Mouse (Mus musculus): ENCODE data around the gene Rab26. TPM values are rescaled to one million over a fixed set of nuclear protein-coding genes. Genes with fewer than 3 reads are reported as not detected.

The Rab26 gene
- polyA plus RNA-seq, 2 experiments = 3.0 to 4.1 TPM

DNA sequence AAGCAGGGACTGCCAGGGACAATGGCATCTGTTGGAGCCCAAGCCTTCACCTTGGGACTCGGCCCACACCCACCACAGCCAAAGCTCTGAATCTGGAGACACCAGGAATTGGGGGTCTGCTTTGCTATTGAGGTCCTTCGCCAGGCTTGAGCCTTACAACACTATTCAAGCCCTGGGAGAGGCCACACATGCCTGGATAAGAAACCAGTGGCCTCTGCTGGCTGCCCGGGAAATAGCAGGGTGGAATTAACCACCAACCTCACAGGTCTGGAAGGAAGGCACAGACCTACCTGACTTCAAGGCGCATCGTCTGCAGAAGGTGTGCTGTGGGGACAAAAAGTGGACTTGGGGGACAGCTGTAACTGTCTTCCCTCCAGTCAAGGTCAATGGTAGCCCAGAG is 20.4 kb downstream of the Rab26 start:
- Histone ChIP-seq H3K9ac (ENCODE audit: low read depth, low read length, severe bottlenecking) (no peak overlapping the region), H3K4me3 (replicated peaks; ENCODE audit: low read length) (no peak overlapping the region), H3K4me2 (replicated peaks; ENCODE audit: low read depth, low read length, severe bottlenecking) (no peak overlapping the region), H3K9me3 (ENCODE audit: control insufficient read depth, low read length) (no peaks in the 10 kb centered on the region), H3K4me1 (ENCODE audit: control insufficient read depth, insufficient read depth, low read length) (no peaks in the 10 kb centered on the region), H3K36me3 (ENCODE audit: control insufficient read depth, insufficient read depth, low read length) (peaks cover 86% of the 10 kb centered on the region), H3K27me3 (ENCODE audit: control insufficient read depth, insufficient read depth, low read length) (no peaks in the 10 kb centered on the region), H3K27ac (replicated peaks; ENCODE audit: low read depth, low read length) (no peak overlapping the region)
- peak; percentile 32; the same call in 1 of the 2 replicates for ATAC-seq (ENCODE audit: low FRiP score, low read depth)
- 60% methylated on average over 5 of the region's 5 CpGs for WGBS
- no peak for TF ChIP-seq POLR2A (IDR thresholded peaks at IDR 0.05; ENCODE audit: borderline replicate concordance, extremely low read depth, insufficient read depth, insufficient read length)
- peak; percentile 51 for DNase-seq (ENCODE audit: low spot score)

DNA sequence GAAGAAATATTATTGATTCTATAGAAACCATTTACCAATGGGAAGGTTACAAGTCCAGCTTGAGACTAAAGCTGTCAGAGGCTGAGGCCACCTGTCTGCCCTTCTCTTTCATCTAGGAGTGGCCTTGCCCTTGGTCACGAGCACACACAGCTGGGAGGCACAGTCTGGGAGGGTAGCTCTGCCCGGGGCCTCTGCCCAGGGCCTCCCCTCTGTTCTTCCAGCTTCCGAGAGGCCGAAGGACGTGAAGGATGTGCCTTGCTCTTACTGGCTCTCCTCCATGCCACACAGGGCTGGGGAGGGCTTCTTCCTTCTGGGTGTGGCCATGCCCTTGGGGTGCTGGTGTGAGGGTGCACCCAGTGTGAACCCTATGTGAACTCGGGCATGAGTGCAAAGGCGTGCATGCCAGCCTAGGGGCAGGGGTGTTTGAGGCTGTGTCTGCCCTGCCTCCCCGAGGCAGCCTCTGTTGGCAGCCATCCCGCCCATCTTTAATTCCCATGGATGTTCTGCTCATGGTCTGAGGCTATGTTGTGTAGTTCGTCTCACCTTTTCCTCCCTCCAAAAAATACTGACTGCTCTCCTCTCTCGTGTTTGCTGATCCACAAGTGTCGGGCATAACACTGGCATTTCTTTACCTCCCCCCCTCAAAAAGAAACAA is 26.1 kb downstream of the Rab26 start:
- no peak for TF ChIP-seq POLR2A (IDR thresholded peaks at IDR 0.05; ENCODE audit: borderline replicate concordance, extremely low read depth, insufficient read depth, insufficient read length)
- Histone ChIP-seq H3K4me2 (replicated peaks; ENCODE audit: low read depth, low read length, severe bottlenecking) (no peak overlapping the region), H3K36me3 (ENCODE audit: control insufficient read depth, insufficient read depth, low read length) (peaks cover 74% of the 10 kb centered on the region), H3K4me1 (ENCODE audit: control insufficient read depth, insufficient read depth, low read length) (no peaks in the 10 kb centered on the region), H3K9me3 (ENCODE audit: control insufficient read depth, low read length) (no peaks in the 10 kb centered on the region), H3K9ac (ENCODE audit: low read depth, low read length, severe bottlenecking) (no peak overlapping the region), H3K27me3 (ENCODE audit: control insufficient read depth, insufficient read depth, low read length) (no peaks in the 10 kb centered on the region), H3K4me3 (replicated peaks; ENCODE audit: low read length) (no peak overlapping the region), H3K27ac (replicated peaks; ENCODE audit: low read depth, low read length) (no peak overlapping the region)
- no peak for ATAC-seq (ENCODE audit: low FRiP score, low read depth)
- WGBS = 79% methylated on average over 12 of the region's 12 CpGs
- no peak for DNase-seq (ENCODE audit: low spot score)

DNA sequence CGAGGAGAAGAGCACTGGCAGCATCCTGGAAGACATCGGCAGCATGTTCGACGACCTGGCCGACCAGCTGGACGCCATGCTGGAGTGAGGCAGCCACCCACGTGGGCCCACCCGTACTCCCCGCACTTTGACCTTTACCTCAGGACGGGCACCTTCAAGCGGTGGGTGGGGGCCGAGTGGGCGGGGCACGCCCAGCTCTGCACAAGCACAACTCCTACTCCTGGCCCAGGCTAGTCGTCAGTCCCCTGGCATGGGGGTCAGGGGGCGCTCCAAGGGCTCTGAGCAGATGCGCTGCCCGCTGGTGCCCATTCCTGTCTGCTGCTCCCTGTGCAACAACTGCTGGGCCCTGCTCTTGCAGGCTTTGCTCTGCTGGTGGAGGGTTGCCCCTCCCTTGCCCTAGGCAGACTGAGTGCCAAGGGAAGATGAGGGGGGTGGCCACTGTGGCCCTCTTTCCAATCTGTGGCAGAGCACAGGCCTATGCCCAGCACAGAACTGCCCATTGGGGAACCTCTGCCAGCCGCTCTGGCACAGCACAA is 26.8 kb downstream of the Rab26 start:
- DNase-seq (ENCODE audit: low spot score) = no peak
- no peak for ATAC-seq (ENCODE audit: low FRiP score, low read depth)
- Histone ChIP-seq H3K27ac (replicated peaks; ENCODE audit: low read depth, low read length) (no peak overlapping the region), H3K4me3 (replicated peaks; ENCODE audit: low read length) (no peak overlapping the region), H3K27me3 (ENCODE audit: control insufficient read depth, insufficient read depth, low read length) (no peaks in the 10 kb centered on the region), H3K36me3 (ENCODE audit: control insufficient read depth, insufficient read depth, low read length) (peaks cover 74% of the 10 kb centered on the region), H3K9me3 (ENCODE audit: control insufficient read depth, low read length) (no peaks in the 10 kb centered on the region), H3K9ac (ENCODE audit: low read depth, low read length, severe bottlenecking) (no peak overlapping the region), H3K4me2 (replicated peaks; ENCODE audit: low read depth, low read length, severe bottlenecking) (no peak overlapping the region), H3K4me1 (ENCODE audit: control insufficient read depth, insufficient read depth, low read length) (no peaks in the 10 kb centered on the region)
- no peak for TF ChIP-seq POLR2A (IDR thresholded peaks at IDR 0.05; ENCODE audit: borderline replicate concordance, extremely low read depth, insufficient read depth, insufficient read length)
- 48% methylated on average over 16 of the region's 19 CpGs for WGBS

DNA sequence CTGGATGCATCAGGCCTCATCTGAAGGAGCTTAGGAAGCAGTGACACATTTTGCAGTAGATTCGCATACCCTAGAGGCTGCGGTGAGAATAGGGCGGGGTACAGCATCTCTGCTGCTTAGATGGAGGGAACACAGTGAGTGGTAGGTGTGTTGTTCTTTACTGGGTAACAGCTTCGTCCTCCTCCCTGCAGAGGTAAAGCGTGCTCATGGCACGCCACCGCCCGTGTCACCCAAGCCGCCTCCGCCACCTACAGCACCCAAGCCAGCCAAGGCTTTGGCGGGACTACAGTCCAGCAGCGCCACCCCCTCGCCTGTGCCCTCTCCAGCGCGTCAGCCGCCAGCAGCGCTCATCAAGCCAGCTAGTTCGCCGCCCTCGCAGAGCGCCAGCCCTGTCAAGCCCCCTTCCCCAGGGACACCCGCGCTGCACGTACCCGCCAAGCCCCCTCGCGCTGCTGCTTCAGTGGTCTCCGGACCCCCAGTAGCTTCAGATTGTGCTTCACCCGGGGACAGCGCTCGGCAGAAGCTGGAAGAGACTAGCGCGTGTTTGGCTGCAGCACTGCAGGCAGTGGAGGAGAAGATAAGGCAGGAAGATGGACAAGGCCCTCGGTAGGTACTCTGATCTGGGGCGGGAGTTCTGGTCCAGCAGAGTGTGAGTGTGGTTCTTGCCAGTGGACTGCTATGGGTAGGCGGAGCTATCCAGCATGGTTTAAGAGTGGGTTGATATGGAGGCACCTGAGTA is 27.5 kb downstream of the Rab26 start:
- 0 out of 2 replicates have a peak overlapping the region, but pooled peaks have one; percentile 12 for H3K9ac ChIP-seq (ENCODE audit: low read depth, low read length, severe bottlenecking)
- H3K4me2 ChIP-seq (replicated peaks; ENCODE audit: low read depth, low read length, severe bottlenecking) = 0 out of 2 replicates have a peak overlapping the region, but pooled peaks have one; percentile 11
- DNase-seq (ENCODE audit: low spot score) = no peak
- no peak overlapping the region for H3K27ac ChIP-seq (replicated peaks; ENCODE audit: low read depth, low read length)
- no peaks in the 10 kb centered on the region for H3K9me3 ChIP-seq (ENCODE audit: control insufficient read depth, low read length)
- 28% methylated on average over 36 of the region's 36 CpGs for WGBS
- H3K36me3 ChIP-seq (ENCODE audit: control insufficient read depth, insufficient read depth, low read length) = peaks cover 67% of the 10 kb centered on the region
- H3K4me1 ChIP-seq (ENCODE audit: control insufficient read depth, insufficient read depth, low read length) = no peaks in the 10 kb centered on the region
- TF ChIP-seq POLR2A (IDR thresholded peaks at IDR 0.05; ENCODE audit: borderline replicate concordance, extremely low read depth, insufficient read depth, insufficient read length) = no peak
- no peak overlapping the region for H3K4me3 ChIP-seq (replicated peaks; ENCODE audit: low read length)
- no peak for ATAC-seq (ENCODE audit: low FRiP score, low read depth)
- no peaks in the 10 kb centered on the region for H3K27me3 ChIP-seq (ENCODE audit: control insufficient read depth, insufficient read depth, low read length)

DNA sequence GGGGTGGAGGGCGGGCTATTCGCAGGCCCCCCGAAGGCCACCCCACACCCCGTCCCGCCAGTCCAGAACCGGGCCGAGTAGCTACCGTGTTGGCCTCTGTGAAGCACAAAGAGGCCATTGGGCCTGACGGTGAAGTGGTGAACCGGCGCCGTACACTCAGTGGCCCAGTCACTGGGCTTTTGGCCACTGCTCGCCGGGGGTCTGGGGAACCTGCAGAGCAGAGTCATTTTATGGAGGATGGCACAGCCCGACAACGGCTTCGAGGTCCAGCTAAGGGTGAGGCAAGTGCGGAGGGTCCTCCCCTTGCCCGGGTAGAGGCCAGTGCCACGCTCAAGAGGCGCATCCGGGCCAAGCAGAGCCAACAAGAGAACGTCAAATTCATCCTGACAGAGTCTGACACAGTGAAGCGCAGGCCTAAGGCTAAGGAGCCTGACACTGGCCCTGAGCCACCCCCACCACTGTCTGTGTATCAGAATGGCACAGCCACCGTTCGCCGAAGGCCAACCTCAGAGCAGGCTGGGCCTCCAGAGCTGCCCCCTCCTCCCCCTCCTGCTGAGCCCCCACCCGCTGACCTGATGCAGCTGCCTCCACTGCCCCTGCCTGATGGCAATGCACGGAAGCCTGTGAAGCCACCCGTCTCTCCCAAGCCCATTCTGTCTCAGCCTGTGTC is 28.6 kb downstream of the Rab26 start:
- H3K4me3 ChIP-seq (replicated peaks; ENCODE audit: low read length) = no peak overlapping the region
- no peak for DNase-seq (ENCODE audit: low spot score)
- no peak overlapping the region for H3K4me2 ChIP-seq (replicated peaks; ENCODE audit: low read depth, low read length, severe bottlenecking)
- no peaks in the 10 kb centered on the region for H3K4me1 ChIP-seq (ENCODE audit: control insufficient read depth, insufficient read depth, low read length)
- no peak for ATAC-seq (ENCODE audit: low FRiP score, low read depth)
- 91% methylated on average over 26 of the region's 30 CpGs for WGBS
- no peaks in the 10 kb centered on the region for H3K9me3 ChIP-seq (ENCODE audit: control insufficient read depth, low read length)
- H3K36me3 ChIP-seq (ENCODE audit: control insufficient read depth, insufficient read depth, low read length) = peaks cover 59% of the 10 kb centered on the region
- no peaks in the 10 kb centered on the region for H3K27me3 ChIP-seq (ENCODE audit: control insufficient read depth, insufficient read depth, low read length)
- H3K27ac ChIP-seq (replicated peaks; ENCODE audit: low read depth, low read length) = no peak overlapping the region
- no peak overlapping the region for H3K9ac ChIP-seq (ENCODE audit: low read depth, low read length, severe bottlenecking)
- TF ChIP-seq POLR2A (IDR thresholded peaks at IDR 0.05; ENCODE audit: borderline replicate concordance, extremely low read depth, insufficient read depth, insufficient read length) = no peak
